Mouse (Mus musculus) stomach, postnatal 0 days (tissue): Measurements from ENCODE around the gene Trappc3. TPM values are rescaled to one million over a fixed set of nuclear protein-coding genes. Genes with fewer than 3 reads are reported as not detected.
A peak's percentile ranks its signal among the peaks of the same experiment; 100 is the strongest.

Experiments
- ATAC-seq: fragments of 200-750 bp; cut with Nextera tagmentation; 2 replicates; pipeline ENCODE4 v1.8.0; 2017; ENCODE audit not compliant: low FRiP score, low TSS enrichment
- DNase-seq: peaks from one replicate; pipeline ENCODE4 v3.0.0-alpha.2; 2016; ENCODE audit warnings: low spot score
- H3K27ac ChIP-seq: fragments of 300-500 bp; sonication (generic); replicated peaks from 2 replicates; pipeline ENCODE4 v1.5.1; 2014; ENCODE audit warnings: mild to moderate bottlenecking, control low read depth
- H3K27me3 ChIP-seq: fragments of 300-500 bp; sonication (generic); 2 replicates; pipeline ENCODE4 v1.6.1; 2014; ENCODE audit warnings: low read length; ENCODE audit not compliant: control insufficient read depth, insufficient read depth
- H3K36me3 ChIP-seq: fragments of 300-500 bp; sonication (generic); 2 replicates; pipeline ENCODE4 v1.6.1; 2014; ENCODE audit warnings: low read length, mixed read lengths; ENCODE audit not compliant: control insufficient read depth, insufficient read depth
- H3K4me1 ChIP-seq: fragments of 300-500 bp; sonication (generic); replicated peaks from 2 replicates; pipeline ENCODE4 v1.6.1; 2014; ENCODE audit warnings: antibody characterized with exemption; ENCODE audit not compliant: control insufficient read depth, insufficient read depth
- H3K4me2 ChIP-seq: fragments of 300-500 bp; sonication (generic); replicated peaks from 2 replicates; pipeline ENCODE4 v1.6.1; 2014; ENCODE audit warnings: low read depth, mild to moderate bottlenecking, control low read depth, moderate library complexity
- H3K4me3 ChIP-seq: fragments of 300-500 bp; sonication (generic); 2 replicates; pipeline ENCODE4 v1.5.1; 2014; ENCODE audit warnings: low read depth, low read length, control low read depth
- H3K9ac ChIP-seq: fragments of 300-500 bp; sonication (generic); 2 replicates; pipeline ENCODE4 v1.6.1; 2014; ENCODE audit warnings: mild to moderate bottlenecking, low read length, control low read depth, mixed read lengths
- H3K9me3 ChIP-seq: fragments of 300-500 bp; sonication (generic); 2 replicates; pipeline ENCODE4 v1.6.1; 2016; ENCODE audit warnings: low read length; ENCODE audit not compliant: control insufficient read depth
- CTCF ChIP-seq: IDR thresholded peaks from 2 replicates; pipeline ENCODE4 v1.5.1; 2016; ENCODE audit warnings: antibody characterized with exemption, low read depth, mild to moderate bottlenecking, moderate library complexity
- EP300 ChIP-seq: optimal IDR thresholded peaks from 2 replicates; pipeline ENCODE3; 2016; ENCODE audit warnings: antibody characterized with exemption
- WGBS: fragments of 180-500 bp; shearing (Covaris S2); extraction: QIAGEN DNeasy Blood & Tissue Kit; methylation state at CpG from one replicate; pipeline ENCODE4 v1.1.7; 2014; 5-methylcytosine and 5-hydroxymethylcytosine counted together
- polyA plus RNA-seq: library from polyadenylated mRNA; unstranded; fragments of >200 nt; fragmentation: Nextera tagmentation; extraction: Ambion mirVana; gene quantifications from 2 replicates; pipeline ENCODE4 v1.2.1, GENCODE M21; 2015

Trappc3 gene
- polyA plus RNA-seq, 1 experiment from 2014 or later: 80.7 TPM

GRCm38 (mm10) chr4:126300916-126301583, 38.9 kb downstream of the Trappc3 start:
- Histone ChIP-seq H3K4me3 (peak overlapping the region; percentile 35), H3K9ac (peak overlapping the region; percentile 31; the same call in 1 of the 2 replicates), H3K4me2 (peak overlapping the region; percentile 68), H3K36me3 (no peaks in the 10 kb centered on the region), H3K27me3 (no peaks in the 10 kb centered on the region), H3K9me3 (no peaks in the 10 kb centered on the region), H3K27ac (no peak overlapping the region), H3K4me1 (peaks cover 9% of the 10 kb centered on the region)
- WGBS: 3% methylated on average over 45 of the region's 50 CpGs
- DNase-seq (peak; percentile 55), ATAC-seq (no peak; the same call in 1 of the 2 replicates)
- no peak for TF ChIP-seq CTCF
- TF ChIP-seq EP300: no peak

- no peak for ATAC-seq
- no peaks in the 10 kb centered on the region for H3K27me3 ChIP-seq
- H3K9me3 ChIP-seq: no peaks in the 10 kb centered on the region
- H3K27ac ChIP-seq: no peak overlapping the region
- H3K4me2 ChIP-seq: peak overlapping the region; percentile 68
- TF ChIP-seq EP300 (no peak), CTCF (no peak)
- H3K36me3 ChIP-seq: no peaks in the 10 kb centered on the region
- H3K4me3 ChIP-seq: peak overlapping the region; percentile 35; the same call in 1 of the 2 replicates
- H3K9ac ChIP-seq: peak overlapping the region; percentile 31; the same call in 1 of the 2 replicates
- DNase-seq: no peak
- H3K4me1 ChIP-seq: peaks cover 9% of the 10 kb centered on the region
- 27% methylated on average over 27 of the region's 27 CpGs for WGBS
These were observed 39.6 kb downstream of the Trappc3 start for GRCm38 (mm10) chr4:126301584-126302309.

- Histone ChIP-seq H3K4me3 (no peak overlapping the region), H3K4me1 (peaks cover 5% of the 10 kb centered on the region), H3K27ac (no peak overlapping the region), H3K36me3 (no peaks in the 10 kb centered on the region), H3K27me3 (no peaks in the 10 kb centered on the region), H3K9me3 (no peaks in the 10 kb centered on the region), H3K4me2 (no peak overlapping the region), H3K9ac (no peak overlapping the region)
- no peak for ATAC-seq
- no peak for DNase-seq
- WGBS: 66% methylated on average over 4 of the region's 4 CpGs
- TF ChIP-seq EP300 (no peak), CTCF (peak; percentile 59)
These were observed 41.8 kb downstream of the Trappc3 start for GRCm38 (mm10) chr4:126303877-126304276.

GRCm38 (mm10) chr4:126305428-126305827, 43.3 kb downstream of the Trappc3 start:
- Histone ChIP-seq H3K9me3 (no peaks in the 10 kb centered on the region), H3K27ac (no peak overlapping the region), H3K36me3 (no peaks in the 10 kb centered on the region), H3K9ac (no peak overlapping the region), H3K4me2 (no peak overlapping the region), H3K4me3 (no peak overlapping the region), H3K4me1 (peaks cover 5% of the 10 kb centered on the region), H3K27me3 (no peaks in the 10 kb centered on the region)
- 100% methylated on average over 1 of the region's 1 CpGs for WGBS
- ATAC-seq (no peak), DNase-seq (no peak)
- TF ChIP-seq CTCF: no peak
- no peak for TF ChIP-seq EP300

- no peak for ATAC-seq
These were observed 43.9 kb downstream of the Trappc3 start for GRCm38 (mm10) chr4:126306058-126306457.

GRCm38 (mm10) chr4:126306827-126307226, 44.7 kb downstream of the Trappc3 start:
- WGBS: 17% methylated on average over 2 of the region's 2 CpGs

More at GRCm38 (mm10) chr4:126306058-126306457, 43.9 kb downstream of the Trappc3 start:
- Histone ChIP-seq H3K9me3 (no peaks in the 10 kb centered on the region), H3K27me3 (no peaks in the 10 kb centered on the region), H3K4me3 (no peak overlapping the region), H3K9ac (no peak overlapping the region), H3K36me3 (no peaks in the 10 kb centered on the region), H3K27ac (no peak overlapping the region), H3K4me1 (peaks cover 2% of the 10 kb centered on the region), H3K4me2 (no peak overlapping the region)
- DNase-seq: no peak
- peak; percentile 37 for TF ChIP-seq CTCF
- no peak for TF ChIP-seq EP300
- WGBS: 89% methylated on average over 6 of the region's 6 CpGs

More at GRCm38 (mm10) chr4:126306827-126307226, 44.7 kb downstream of the Trappc3 start:
- Histone ChIP-seq H3K27me3 (no peaks in the 10 kb centered on the region), H3K4me2 (no peak overlapping the region), H3K9ac (no peak overlapping the region), H3K9me3 (no peaks in the 10 kb centered on the region), H3K27ac (no peak overlapping the region), H3K4me1 (no peaks in the 10 kb centered on the region), H3K4me3 (no peak overlapping the region), H3K36me3 (no peaks in the 10 kb centered on the region)
- no peak for TF ChIP-seq EP300
- TF ChIP-seq CTCF: no peak
- ATAC-seq: no peak
- no peak for DNase-seq
